In the genomic region with DNA sequence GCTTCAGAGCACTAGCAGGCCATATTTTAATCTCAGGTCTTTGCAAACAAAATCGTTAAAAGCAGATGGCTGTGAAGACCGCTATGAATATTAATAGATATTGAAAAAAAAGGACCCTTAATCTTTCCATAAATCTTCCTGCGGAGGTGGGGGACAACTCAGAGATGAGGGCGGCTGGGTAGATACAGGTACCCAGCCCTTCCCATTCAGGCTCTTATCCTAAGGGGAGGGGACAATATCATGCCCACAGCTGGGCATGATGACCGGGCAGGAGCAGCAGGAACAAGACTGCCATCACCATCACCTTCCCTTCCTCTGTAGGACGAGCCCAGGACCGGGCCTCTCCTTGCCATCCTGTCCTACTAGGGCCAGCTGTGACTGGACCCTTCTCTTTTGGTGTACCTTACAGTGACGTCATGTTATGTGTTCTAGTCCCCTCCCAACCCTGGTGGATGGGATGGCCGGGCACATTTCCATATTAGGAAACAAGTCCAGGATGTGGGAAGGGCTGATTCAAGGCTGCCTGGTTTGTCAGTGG, we compare ENCODE assay signal across 14 mouse cellular contexts.
A peak's percentile ranks its signal among the peaks of the same experiment; 100 is the strongest.
DNase-seq lines count a peak whose midpoint lies in the region; ATAC-seq and TF ChIP-seq lines count a peak whose summit lies in the region.
"Had no signal": no experiment of that assay in that cellular context is flagged by ENCODE, and none has a peak within 500 bp of the region (broad histone marks: within the 10 kb centered on the region; RNA-seq: fewer than 3 reads in every experiment).

No protein-coding gene starts in this region.

- no peak overlapping the region for H3K9ac ChIP-seq in lung, postnatal 0 days (replicated peaks; ENCODE audit: low read depth)
- H3K9ac ChIP-seq in forebrain, embryonic 15.5 days (replicated peaks) = no peak overlapping the region
- peak overlapping the region; percentile 33; the same call in 1 of the 2 replicates for H3K9ac ChIP-seq in hindbrain, postnatal 0 days (replicated peaks; ENCODE audit: low read length)
- H3K9ac ChIP-seq in neural tube, embryonic 13.5 days = 0 out of 2 replicates have a peak overlapping the region, but pooled peaks have one; percentile 47
- H3K9ac ChIP-seq: liver, embryonic 14.5 days had no signal

- TF ChIP-seq EP300 in lung, postnatal 0 days (IDR thresholded peaks at IDR 0.05) = no peak

- H3K36me3 ChIP-seq in lung, postnatal 0 days (ENCODE audit: insufficient read depth, low read length) = no peaks in the 10 kb centered on the region
- no peaks in the 10 kb centered on the region for H3K36me3 ChIP-seq in forebrain, embryonic 15.5 days
- no peaks in the 10 kb centered on the region for H3K36me3 ChIP-seq in hindbrain, postnatal 0 days (ENCODE audit: insufficient read depth, low read length)
- no peaks in the 10 kb centered on the region for H3K36me3 ChIP-seq in neural tube, embryonic 13.5 days

- H3K27me3 ChIP-seq in lung, postnatal 0 days (replicated peaks; ENCODE audit: insufficient read depth, low read length) = no peaks in the 10 kb centered on the region
- H3K27me3 ChIP-seq in forebrain, embryonic 15.5 days = no peaks in the 10 kb centered on the region
- H3K27me3 ChIP-seq in hindbrain, postnatal 0 days (ENCODE audit: insufficient read depth, low read length) = no peaks in the 10 kb centered on the region
- no peaks in the 10 kb centered on the region for H3K27me3 ChIP-seq in neural tube, embryonic 13.5 days

- H3K4me1 ChIP-seq in lung, postnatal 0 days (ENCODE audit: insufficient read depth, low read depth, low read length) = no peaks in the 10 kb centered on the region
- peaks cover 67% of the 10 kb centered on the region for H3K4me1 ChIP-seq in forebrain, embryonic 15.5 days
- peaks cover 16% of the 10 kb centered on the region for H3K4me1 ChIP-seq in hindbrain, postnatal 0 days (ENCODE audit: insufficient read depth, low read length)
- peaks cover 72% of the 10 kb centered on the region for H3K4me1 ChIP-seq in neural tube, embryonic 13.5 days (replicated peaks)

- H3K27ac ChIP-seq in lung, postnatal 0 days (ENCODE audit: low read length) = no peak overlapping the region
- peak overlapping the region; percentile 79 for H3K27ac ChIP-seq in forebrain, embryonic 15.5 days (replicated peaks)
- H3K27ac ChIP-seq in hindbrain, postnatal 0 days = peak overlapping the region; percentile 27
- H3K27ac ChIP-seq in neural tube, embryonic 13.5 days (replicated peaks) = peak overlapping the region; percentile 83
- H3K27ac ChIP-seq: liver, embryonic 14.5 days had no signal

- no peak for TF ChIP-seq CTCF in lung, postnatal 0 days (IDR thresholded peaks at IDR 0.05)
- TF ChIP-seq CTCF in hindbrain, postnatal 0 days (IDR thresholded peaks at IDR 0.05; ENCODE audit: low read depth) = no peak

- no peak overlapping the region for H3K4me3 ChIP-seq in lung, postnatal 0 days (ENCODE audit: low read depth, low read length)
- H3K4me3 ChIP-seq in forebrain, embryonic 15.5 days = no peak overlapping the region
- no peak overlapping the region for H3K4me3 ChIP-seq in hindbrain, postnatal 0 days (ENCODE audit: low read length)
- H3K4me3 ChIP-seq in neural tube, embryonic 13.5 days = no peak overlapping the region
- H3K4me3 ChIP-seq: myocyte had no signal

- 43% methylated on average over 9 of the region's 9 CpGs for WGBS in lung, postnatal 0 days
- 36% methylated on average over 9 of the region's 9 CpGs for WGBS in forebrain, embryonic 15.5 days
- 55% methylated on average over 9 of the region's 9 CpGs for WGBS in hindbrain, postnatal 0 days
- 27% methylated on average over 9 of the region's 9 CpGs for WGBS in neural tube, embryonic 13.5 days

- ATAC-seq in lung, postnatal 0 days = 0 out of 2 replicates have a peak, but pooled peaks have one; percentile 16
- ATAC-seq in forebrain, embryonic 15.5 days (replicated peaks) = peak; percentile 27
- peak; percentile 30; the same call in 1 of the 2 replicates for ATAC-seq in hindbrain, postnatal 0 days
- peak; percentile 66 for ATAC-seq in neural tube, embryonic 13.5 days (ENCODE audit: low read depth)

- H3K9me3 ChIP-seq in lung, postnatal 0 days (ENCODE audit: low read length) = no peaks in the 10 kb centered on the region
- no peaks in the 10 kb centered on the region for H3K9me3 ChIP-seq in forebrain, embryonic 15.5 days
- no peaks in the 10 kb centered on the region for H3K9me3 ChIP-seq in hindbrain, postnatal 0 days (ENCODE audit: low read length)
- H3K9me3 ChIP-seq in neural tube, embryonic 13.5 days = no peaks in the 10 kb centered on the region

- DNase-seq in lung, postnatal 0 days (ENCODE audit: low spot score) = no peak
- no peak for DNase-seq in lung, postnatal 14 days
- no peak for DNase-seq in hindbrain, postnatal 0 days (ENCODE audit: low spot score)
- no peak for DNase-seq in gastrocnemius, adult 18-20 months (ENCODE audit: low spot score)
- no peak for DNase-seq in gastrocnemius, adult 8-10 months (ENCODE audit: low spot score in 2 of 2)
- no peak for DNase-seq in ovary, adult 18-20 months (ENCODE audit: low spot score)
- DNase-seq: adrenal gland, postnatal 36 days; cerebellum, postnatal 25 days; kidney, adult 18-20 months; thymus, adult 2 months had no signal

- H3K4me2 ChIP-seq in lung, postnatal 0 days (replicated peaks; ENCODE audit: low read depth, low read length) = no peak overlapping the region
- H3K4me2 ChIP-seq in forebrain, embryonic 15.5 days (replicated peaks) = no peak overlapping the region
- H3K4me2 ChIP-seq in hindbrain, postnatal 0 days (ENCODE audit: low read depth, low read length) = no peak overlapping the region
- no peak overlapping the region for H3K4me2 ChIP-seq in neural tube, embryonic 13.5 days

Comparison
In these comparisons a context has a peak if more than half of its experiments do, and no peak if none do; other contexts are left out.
1. ATAC-seq: peak in every context shown above with its lines; median percentile 66 in neural tube, embryonic 13.5 days; 30 in hindbrain, postnatal 0 days; 27 in forebrain, embryonic 15.5 days; 16 in lung, postnatal 0 days.
2. H3K9ac ChIP-seq: peak in hindbrain, postnatal 0 days (single experiment) and neural tube, embryonic 13.5 days (single experiment); none in lung, postnatal 0 days (single experiment) and forebrain, embryonic 15.5 days (single experiment).